Mouse (Mus musculus) frontal cortex, adult 2 months (tissue): ENCODE measurements at regions not wholly inside any gene's neighbourhood (a gene's known extent, or its start where the extent isn't known, plus 50 kb on each side); places are given as distances from the start of the nearest gene placed in this dataset.

Source experiments
- DNase-seq, 2 experiments: peaks; one replicate each; pipeline ENCODE4 v3.0.0; 2022; ENCODE audit warnings: low spot score in 1 of 2; ENCODE audit errors: extremely low spot score in 1 of 2

DNA sequence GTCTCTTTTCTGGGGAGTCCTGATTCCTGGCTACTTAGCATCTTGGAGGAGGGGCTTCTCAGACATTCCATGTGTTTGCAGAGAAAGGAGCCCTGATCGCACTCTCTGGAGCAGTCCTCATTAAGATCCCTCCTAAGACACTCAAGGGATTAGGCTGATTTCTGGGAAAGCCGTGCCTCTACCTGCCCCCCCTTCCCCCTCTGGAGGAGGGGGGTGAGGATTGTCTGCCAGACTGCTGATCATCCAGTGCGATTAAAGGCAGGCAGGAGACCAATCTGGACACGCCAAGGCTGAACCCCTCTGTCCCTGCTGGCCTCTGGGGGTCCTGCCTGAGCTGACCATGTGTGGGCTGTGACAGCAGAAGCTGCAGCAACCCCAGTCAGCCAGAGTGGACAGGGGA is 65.4 kb downstream of the Vegfa start:
- DNase-seq, result no peak

DNA sequence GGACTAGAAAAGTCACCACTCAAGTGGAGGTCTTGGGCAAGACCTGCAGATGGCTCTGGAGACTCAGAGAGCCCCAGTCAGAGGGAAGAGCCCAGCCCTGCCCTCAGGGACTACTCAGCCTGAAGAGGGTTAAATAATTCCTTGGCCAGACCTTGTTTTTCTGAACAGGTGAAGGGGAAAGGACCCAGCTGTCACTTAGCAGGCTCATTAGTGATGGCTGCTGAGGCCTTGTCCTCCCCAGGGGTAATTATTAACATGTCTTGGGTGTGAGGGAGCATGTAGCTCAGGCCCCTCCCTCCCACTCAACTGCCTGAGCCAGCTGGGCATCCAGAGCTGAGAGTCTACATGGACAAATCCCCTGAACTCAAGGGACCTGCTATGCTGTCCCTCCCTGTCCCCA is 68.1 kb downstream of the Vegfa start:
- no peak for DNase-seq

DNA sequence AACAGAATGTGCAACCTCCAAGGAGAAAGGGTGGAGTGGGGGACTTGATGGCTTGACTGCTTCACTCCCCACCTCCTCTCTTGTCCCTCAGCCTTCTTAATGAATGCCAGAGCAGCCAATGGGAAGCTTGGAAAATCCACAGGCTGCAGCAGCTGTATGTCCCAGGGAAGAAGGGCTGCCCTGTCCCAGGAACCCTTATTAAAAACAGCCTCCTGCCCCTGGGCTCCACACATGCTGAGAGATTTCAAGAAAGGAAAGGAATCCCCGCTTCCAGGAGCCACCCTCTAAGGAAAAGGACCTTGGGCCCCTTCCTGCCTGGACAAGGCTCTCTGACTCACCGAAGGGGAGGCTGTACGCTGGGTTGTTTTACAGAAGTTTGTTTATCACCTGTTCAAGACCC is 68.8 kb downstream of the Vegfa start:
- DNase-seq, result no peak

DNA sequence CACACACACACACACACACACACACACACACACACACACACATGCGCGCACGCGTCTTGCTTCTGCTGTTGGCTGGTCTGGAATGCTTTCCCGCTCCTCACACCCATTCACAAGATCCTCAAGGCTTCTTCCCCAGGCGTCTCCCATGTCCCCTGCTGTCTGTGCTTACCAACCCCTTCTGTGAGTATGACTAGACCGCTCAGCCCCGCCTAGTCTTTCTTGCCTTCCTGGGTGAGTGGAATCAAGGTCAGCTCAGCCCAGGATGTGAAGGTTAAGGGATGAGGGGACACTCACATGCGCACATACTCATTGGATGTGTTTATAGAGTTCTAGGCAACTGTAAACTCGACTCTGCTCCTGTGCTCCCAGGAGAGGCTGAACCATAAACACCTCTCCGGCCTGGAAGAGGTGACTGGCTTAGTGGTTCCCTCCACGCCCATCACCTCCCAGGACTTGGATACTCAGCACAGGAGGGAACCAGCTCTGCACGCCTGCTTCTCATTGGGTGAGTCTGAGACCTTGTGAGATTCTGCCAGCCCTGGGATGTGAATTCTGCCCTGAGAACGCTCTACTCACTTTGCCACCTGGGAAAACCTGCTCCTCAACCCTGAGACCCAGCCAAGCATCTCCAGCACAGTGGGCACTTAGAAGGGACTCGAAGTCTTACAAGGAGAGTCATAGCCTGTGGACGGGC is 70.4 kb downstream of the Vegfa start:
- DNase-seq, result no peak

DNA sequence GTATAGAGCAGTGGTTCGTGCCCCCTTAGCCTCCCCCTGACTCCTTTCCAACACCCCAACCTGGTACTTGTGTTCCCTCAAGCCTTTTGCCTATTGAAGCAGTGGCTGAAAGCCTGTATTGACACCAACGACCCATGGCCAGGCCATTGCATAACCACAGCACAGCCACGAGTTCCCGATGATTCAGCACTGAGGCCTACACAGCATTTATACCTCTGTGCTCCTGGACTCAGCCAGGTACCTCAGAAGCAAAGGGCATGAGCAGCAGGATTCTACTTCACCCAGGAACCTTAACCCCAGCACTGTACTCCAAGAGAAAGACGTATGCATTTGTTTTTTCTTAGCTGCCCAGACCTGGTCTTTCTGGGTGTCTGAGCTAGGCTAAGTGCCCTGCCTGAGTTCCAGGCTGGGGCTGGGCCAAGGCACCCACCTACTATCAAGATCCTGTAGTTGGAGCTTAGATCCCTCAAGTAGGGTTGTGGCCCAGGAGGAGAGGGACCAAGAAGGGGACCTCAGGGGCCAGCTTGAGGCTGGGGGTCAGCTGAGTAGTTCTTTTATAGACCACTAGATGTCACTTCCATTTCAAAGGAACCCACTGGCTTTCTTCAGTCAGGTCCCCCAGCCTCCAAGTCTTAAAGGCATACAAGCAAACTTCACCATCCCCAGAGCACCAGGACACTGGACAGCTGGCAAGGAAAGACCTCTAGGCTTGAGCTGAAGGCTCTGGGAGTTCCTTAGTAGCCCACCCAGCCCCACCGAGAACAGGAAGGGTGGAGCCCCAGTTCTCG is 73.9 kb downstream of the Vegfa start:
- DNase-seq, result no peak

DNA sequence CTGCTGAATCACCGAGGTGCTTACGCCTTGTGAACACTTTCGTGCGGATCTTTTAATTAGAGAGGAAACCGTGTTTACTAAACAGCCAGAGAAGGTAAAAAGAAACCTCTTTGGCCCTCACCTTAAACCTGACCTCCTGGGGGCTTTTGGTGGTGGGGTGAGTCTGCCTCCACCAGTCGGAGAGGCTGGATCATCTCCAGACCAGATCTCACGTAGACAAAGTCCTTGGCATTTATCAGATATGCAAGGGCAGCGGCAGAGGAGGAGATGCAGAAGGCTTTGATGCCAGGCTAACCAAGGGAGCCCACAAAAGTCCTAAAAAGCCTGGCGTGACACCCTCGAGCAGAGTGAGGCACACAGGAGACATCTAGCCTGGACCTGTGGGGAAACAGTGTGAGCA is 76.7 kb downstream of the Vegfa start:
- no peak for DNase-seq

DNA sequence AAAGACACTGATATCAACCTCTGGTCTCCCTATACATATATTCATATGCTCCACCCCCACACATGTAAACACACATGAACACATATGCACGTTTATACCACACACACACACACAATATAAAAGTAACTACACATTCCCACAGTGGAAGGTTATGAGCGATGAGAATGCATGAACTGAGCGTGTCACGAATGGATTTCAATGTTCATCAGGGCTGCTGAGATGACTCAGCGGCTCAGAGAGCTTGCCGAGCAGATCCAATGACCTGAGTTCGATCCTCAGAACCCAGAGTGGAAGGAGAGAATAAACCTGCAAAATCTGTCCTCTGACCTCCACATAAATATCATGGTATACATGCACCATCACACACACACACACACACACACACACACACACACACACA is 77.3 kb downstream of the Vegfa start:
- no peak for DNase-seq

DNA sequence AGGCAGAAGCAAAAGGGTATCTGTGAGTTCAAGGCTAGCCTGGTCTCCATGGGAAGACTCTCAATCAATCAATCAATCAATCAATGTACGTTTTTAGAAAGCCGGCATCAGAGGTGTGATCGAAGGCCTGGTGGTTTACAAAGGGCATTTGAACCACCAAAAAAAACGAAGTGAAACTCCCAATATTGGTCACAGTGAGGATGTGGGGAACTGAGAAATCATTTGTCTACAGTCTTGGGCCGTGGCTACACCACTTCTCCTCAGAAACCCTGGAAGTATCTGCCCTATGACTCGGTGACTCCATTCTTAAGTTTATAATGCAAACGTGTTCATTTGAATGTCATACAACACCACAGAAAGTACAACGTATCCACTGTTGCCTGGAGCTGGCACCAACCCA is 78.6 kb downstream of the Vegfa start:
- DNase-seq, result no peak

DNA sequence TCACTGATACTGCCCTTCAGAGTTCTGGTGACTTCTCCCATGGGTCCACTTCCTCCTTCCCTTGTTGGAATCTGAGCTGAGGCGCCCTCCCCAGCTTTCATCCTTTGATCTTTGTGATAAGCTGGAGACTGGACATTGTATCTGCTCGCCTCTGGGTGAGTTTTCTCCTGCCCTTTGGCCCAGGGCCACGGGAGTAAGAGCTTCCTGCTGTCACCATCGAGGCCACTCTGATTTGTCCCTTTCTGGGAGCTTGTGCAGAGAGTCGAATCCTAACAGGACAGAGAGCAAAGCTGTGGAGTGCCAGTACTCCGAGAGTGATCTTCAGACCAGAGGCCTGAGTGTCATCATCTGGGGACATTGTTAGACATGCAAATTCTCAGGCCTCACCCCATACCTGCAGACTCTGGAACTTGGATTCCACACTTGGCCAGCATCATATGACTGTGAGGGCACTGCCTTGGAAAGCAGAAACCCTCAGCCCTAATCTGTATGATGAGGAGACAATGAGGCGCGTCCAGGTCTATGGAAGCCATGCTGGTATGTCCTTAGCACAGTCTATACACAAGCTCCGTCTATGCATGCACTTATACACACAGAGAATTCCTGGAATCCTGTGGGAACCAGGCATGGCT is 81.5 kb downstream of the Vegfa start:
- no peak for DNase-seq

DNA sequence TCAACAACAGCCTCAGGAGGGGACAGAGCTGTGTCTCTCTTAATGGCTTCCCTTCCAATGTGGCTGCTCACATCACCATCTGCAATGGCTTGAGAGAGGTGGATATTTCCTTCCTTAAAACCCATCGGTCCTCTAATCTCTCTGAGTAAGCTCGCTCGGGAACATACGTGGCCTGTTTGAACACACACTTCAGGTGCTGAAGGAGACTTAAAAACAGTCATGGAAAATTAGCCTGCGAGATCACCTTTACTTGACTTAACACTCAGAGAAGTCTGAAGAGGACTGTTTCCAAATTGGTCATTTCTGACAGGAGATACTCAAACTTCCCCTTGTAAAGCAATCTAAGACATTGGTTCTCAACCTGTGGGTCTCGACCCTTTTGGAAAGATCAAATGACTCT is 83.0 kb downstream of the Vegfa start:
- DNase-seq, result no peak

DNA sequence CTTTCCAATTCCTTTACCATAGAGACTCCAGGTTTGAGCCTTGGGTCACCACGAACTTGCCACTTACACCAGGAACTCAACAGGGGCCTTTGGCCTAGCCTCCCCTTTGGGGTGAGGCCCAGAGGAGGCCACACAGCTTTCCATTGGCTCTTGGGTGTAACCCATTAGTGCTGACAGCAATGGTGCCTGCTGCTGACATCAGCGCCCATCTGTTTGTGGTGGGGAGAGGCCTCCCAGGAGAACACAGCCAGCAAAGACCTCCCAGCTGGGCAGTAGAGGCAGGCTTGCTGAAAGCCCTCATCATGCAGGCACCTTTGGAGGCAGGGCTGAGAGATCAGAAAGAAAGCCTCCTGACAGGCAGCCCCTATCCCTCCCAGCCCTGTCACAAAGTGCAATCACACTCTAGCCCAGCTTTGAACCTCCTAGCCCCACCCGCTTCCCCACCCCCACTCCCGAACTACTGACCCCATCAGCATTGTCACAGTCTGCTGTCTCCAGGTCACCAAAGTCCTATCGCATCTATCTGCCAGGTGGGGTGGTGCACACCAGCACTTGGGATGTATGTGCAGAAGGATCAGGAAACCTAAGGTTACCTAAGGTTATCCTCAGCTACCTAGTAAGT is 83.7 kb downstream of the Vegfa start:
- no peak for DNase-seq

DNA sequence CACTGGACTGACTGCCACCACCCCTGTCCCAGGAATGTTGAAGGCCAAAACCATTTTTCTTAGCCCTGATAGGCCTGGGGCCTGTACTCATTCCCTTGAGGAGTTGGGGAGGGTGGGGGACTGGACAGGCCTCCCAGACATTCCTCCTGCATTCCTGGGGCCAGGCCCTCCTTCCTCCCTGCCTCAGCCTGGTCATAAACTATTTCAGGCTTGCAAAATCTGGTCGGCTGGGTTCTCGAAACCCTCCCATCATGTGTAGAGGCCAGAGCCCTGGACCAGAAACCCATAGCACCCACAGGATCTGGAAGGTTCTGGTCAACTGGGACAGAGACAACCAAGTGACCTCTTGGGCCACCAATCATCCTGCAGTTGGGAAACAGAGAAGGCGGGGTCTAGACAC is 87.2 kb downstream of the Vegfa start:
- DNase-seq, result no peak

DNA sequence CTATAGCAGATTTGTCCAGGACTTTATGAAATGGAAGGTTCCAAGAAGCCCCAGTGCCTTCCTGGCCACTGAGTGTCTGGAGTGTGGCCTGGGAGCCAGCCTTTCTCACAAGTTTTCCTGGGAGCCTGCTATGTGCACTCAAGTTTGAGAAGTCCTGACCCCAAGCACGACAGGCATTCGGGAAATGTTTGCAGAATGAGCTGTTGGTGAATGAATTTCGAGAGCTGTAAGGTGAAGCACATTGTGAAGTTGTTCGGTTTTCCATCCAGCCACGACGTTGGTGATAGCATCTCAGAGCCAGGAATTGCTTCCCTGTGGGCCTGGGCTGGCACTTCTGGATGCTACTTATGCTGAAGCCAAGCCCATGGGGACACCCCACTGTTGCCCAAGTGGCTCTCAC is 88.9 kb downstream of the Vegfa start:
- DNase-seq, result no peak

DNA sequence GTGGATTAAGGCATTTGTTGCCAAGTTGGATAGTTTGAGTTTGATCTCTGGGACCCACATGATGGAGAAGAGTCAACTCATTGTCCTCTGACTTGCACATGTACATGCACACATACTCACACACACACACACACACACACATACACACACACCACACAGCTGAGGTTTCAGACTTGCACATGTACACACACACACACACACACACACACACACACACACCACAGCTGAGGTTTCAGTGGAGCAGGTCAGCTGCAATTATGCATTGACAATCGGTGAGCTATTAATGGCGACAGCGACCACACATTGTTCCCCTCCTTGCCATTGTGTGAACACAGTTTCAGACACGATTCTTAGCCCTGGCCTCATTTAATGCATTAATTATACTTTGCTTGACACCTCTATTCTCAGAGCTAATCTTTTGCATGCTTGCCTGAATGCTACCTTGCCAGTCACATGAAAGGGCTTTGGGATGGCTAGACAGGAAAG is 90.2 kb downstream of the Vegfa start:
- no peak for DNase-seq

DNA sequence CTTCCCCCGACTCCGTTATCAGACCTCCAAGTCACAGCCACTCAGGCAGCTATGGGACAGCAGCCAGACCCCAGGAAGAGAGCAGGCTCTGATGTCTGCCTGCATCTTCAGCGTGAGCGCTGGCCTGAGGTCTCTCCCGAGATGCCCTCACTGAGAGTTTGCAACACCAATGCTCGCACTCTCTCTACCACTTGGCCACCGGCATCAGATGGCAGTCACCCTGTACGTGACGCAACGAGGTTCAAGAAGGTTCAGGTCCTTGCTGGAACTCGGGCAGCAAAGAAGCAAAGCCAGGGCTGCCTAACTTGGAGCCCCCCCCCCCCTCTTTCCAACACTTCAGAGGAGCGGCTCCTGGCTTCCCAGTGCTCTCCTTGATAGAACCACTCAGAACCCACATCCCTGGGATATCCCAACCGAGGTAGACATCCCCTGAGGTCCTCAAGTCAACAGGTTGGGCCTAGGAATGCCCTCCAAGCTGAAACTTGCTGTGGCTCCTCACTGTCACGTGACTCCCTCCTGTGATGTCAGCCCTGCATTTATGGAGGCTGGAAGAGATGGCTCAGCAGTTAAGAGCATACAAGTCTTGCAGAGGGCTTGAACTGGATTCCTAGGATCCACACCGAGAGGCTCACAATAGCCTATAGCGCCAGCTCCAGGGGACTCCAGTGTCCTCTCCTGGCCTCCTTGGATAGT is 91.9 kb downstream of the Vegfa start:
- DNase-seq, result no peak

DNA sequence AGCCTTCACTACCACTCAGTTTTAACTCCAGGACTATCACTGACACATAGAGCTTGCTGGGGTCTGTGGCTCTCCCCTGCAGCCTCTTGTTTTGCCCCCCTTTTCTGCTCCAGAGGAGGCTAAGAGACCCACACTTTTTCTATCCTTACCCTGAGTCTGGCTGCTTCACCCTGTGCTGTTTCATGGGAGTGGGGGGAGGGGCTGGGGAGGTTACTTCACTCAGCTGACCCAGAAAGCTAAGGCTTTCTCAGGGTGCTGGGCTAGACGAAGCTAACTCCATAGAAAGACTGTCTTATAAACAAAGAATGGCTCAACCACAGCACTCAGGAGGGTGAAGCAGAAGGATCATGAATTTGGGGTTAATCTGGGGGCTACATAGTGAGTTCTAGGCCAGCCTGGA is 93.9 kb downstream of the Vegfa start:
- no peak for DNase-seq

DNA sequence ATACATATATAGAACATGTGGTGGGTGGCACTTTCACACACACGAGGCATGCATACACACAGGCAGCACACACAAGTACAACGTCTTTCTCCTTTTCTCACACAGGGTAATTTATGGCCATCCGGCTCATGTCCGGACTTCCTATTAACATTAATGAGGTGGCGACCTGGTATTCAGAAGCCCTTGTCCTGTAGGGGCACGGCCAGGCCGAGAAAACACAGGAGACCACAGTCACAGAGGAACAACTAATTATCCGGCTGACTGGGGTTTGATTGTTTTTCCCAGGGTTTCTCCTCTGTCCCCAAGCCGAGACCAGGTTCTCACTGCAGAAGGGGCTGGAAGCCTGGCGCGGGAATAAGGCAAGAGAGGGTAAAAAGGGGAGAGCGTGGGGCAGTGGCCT is 95.6 kb downstream of the Vegfa start:
- no peak for DNase-seq

DNA sequence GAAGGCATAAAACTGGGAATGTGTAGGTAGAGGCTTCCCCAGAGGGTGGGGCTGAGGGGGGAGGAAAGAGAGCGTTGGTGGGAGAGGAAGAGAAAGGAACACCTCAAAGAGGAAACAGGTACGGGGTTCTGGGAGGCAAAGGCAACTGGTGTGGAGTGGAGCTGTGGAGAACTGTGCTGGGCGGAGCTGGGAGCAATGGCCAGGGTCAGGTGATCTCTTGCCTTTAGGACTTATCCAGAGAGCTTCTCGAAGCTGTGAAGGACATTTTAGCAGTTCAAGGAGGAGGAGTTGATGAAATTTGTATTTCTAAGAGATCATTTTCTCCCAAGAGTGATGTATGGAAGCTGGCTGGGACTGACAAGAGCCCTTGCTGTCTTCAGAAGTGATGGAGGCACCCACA is 96.9 kb downstream of the Vegfa start:
- no peak for DNase-seq

DNA sequence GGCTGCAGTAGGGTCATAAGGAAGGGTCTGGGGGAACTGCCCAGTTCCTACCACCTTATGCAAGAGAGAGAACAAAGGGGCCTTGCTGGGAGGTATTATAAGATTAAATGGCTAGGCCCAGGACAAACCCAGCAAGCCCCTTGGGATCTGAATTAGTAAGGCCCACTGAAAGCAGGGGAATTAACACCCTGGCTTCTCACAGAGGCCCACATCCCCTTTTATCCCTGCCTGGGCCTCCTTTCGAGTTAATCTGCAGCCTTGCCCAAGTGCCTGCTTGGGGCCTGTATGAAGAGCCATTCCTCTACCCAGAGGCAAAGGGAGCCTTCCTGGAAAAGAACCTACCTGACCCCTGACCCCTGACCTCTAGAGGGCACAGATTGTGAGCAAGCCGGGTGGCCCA is 98.2 kb downstream of the Vegfa start:
- DNase-seq, result no peak

DNA sequence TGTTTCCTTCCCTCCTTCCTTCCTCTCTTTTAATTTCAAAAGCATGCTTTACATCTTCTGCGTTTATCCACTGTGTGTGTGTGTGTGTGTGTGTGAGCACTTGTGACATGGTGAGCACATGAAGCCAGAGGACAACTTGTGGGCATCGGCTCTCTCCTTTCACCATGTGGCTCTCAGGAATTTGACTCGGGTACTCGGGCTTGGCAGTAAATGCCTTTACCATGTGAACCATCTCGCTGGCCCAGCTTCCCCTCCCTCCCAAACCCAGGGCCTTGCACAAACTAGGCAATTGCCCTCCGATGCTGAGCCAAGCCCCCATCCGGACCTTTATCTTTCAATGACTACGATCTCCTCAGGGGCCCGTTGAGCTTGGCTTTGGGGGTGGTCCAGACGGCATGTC is 99.1 kb downstream of the Vegfa start:
- DNase-seq, result no peak

DNA sequence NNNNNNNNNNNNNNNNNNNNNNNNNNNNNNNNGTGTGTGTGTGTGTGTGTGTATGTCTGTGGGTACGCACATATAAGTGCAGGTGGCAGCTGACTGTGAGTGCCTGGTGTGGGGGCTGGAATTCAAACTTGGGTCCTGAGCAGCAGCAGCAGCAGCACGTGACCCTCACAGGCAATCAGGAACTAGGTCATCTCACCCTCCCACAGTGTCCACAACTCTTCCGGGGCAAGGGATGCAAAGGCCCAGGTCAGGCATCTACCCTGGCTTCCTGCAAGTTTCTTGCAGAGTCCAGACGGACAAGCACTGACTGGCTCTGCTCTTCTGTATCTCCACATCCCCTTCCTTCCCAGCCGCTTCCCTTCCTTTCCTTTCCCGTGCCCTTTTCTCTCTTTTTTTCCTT is 99.6 kb downstream of the Vegfa start:
- no peak for DNase-seq
